Mouse (Mus musculus): ENCODE measurements at regions not wholly inside any gene's neighbourhood (a gene's known extent, or its start where the extent isn't known, plus 50 kb on each side); places are given as distances from the start of the nearest gene placed in this dataset.

DNA sequence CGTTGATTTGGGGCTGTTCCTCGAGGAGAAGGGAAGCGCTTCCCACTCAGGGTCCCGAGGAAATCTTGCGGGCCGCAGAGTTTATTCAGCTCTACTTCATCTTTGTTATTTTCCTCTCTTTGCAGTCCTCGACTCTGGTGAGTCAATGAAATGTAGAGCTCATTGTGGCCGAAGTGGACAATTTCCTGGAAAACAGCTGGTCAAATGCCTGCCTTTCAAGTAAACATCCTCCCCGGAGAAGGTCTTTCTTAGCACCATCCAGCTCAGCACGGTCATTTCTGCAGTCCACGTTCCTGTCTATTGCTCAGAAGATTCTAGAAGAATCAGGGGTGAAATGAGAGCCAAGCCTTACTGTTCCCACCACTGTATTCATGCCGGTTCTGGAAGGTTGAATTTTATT, 133.0 kb downstream of the Bcas1 start:
- no peak for DNase-seq (ENCODE audit: low spot score in 2 of 2)

DNA sequence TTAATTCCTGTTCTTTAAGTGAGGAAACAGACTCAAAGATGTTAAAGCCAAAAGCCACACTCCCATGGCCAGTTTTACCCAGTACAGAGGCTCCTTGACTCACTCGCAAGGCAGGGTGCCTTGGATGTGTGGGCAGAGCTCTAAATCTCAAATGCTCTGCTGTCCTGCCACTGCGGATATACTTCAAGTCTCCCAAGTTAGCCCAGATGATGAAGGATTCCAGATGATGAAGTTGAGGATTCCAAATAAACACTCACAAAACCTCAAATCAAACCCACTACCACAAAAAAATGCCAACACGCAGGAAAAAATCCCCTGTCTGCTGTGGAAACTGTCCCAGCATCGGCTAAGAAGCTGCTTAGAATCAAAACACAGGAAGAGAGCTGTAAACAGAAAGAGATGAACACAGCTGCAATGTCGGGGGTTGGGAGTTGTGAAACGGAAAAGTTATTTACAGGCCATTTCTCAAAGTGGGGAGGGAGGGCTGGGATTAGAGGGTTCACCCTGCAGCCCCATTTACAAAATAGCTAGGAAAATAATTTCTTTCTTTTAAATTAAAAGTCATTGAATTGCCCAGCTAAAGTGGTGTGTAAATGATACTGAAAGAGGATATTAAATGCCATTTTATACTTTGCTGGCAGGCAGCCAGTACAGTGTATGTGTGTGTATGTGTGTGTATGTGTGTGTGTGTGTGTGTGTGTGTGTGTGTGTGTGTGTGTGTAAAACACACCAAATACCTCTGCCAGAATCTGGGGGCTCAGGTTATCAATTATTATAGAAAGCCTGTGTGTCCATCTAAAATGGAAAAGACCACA, 135.6 kb downstream of the Bcas1 start:
- DNase-seq (ENCODE audit: low spot score in 2 of 2): no peak

DNA sequence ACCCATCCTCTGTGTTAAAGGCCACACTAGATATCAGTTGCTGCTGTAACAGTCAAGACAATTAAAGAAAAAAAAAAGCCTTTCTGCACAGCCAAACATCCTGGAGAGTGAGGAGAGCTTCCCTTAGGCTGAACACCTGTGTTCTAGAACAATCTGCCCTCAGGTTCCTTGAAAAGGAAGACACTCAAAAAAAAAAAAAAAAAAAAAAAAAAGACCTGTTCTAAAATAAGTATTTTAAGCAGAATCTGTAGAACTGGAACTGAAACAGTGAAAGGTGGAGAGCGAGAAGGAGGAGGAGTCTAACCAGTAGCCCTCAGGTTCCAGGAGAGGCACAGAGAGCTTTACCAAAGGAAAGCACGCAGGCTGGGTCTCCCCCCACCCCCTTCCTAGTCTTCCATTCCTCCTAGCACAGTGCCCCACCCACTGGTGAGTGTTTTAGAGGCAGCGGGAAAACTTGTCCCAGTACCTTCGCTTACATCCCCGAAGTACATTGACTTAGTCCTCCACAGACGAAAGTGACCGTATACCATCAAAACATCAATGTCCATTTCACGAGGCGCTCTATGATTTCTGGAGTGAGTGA, 138.2 kb downstream of the Bcas1 start:
- DNase-seq (ENCODE audit: low spot score in 2 of 2): no peak

DNA sequence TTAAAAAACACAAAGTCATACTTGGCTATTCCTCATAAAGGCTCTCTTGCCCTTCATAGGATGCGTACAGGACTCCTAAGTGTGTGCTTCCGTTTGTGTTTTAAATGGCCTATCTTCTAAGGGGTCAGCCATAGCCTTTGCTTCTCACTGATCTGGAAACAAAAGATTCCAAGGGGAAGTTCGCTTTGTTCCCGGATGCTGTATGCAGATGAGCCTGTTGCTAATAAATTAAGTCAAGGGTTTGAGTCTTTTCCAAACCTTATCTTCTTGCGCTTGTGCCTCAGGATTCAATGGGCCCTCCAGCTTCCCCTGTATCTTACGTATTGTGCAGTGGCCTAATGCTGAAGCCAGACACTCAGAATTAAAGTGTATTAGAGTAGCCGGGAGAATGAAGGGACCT, 138.9 kb downstream of the Bcas1 start:
- DNase-seq (ENCODE audit: low spot score in 2 of 2): no peak

DNA sequence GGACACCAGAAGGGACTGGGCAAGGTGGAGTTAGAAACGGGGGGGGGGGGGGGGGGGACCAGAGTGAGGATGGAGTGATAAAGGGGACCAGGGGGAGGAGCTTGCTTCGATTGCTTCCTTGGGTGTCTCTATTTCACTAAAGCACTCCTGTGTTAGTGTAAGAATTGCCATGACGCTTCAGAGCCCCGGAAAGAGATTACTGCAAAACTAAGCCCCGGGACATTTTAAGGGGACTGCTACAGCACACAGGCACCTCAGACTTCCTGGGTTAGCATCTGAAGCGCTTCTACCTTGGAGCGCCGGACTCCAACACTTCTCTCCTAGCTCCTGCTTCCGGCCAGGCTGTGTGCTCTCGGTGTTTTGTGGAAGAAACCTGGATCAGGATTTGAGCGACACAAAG, 139.4 kb downstream of the Bcas1 start:
- no peak for DNase-seq (ENCODE audit: low spot score in 2 of 2)

DNA sequence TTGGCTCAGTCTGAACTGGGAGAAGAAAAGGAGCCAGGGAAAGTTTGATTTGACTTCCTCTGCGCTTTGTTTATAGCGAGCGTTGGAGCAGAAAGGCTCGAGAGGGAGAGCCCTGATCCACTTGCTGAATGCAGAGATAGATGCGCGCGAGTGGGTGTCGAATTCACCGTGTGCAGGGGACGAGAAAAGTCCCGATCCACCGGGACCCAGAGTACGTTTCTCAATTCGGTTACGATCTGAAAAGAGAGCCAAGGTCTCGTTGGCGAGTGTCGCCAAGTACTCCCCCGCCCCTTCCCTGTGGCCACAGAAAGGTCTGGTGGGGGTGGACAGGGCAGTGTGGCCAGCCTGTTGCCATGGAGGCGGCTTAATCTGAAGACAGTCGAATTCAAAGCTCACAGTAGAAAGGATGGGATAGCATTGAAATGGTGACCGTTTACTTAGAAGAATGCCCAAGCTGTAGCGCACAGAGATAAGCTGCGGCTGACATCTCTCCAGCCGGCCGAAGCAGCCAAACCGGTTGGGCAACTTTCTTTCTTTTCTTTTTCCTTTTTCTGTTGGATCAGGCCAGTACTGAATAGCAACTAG, 139.5 kb upstream of the Zfp217 start:
- peak; percentile 39 to 65 for DNase-seq (ENCODE audit: low spot score in 2 of 2)

DNA sequence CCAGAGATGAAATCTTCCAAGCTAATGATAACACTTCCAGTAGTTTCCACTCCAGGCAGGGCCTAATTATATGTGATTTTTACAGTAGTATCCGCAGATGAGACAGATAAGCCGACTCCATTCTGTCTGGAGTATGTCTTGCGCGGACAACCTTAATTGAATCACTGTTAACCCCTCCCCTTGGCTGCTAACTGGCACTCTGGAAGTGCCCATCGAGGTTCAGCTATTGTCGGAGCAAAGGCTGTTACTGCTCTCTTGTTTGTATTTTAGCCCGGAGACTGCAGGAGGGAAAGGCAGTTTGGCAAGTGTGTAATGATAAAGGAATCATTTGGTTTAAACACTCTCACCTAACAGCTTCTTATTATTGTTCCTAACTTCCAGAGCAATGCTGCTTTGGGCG, 138.9 kb upstream of the Zfp217 start:
- no peak for DNase-seq (ENCODE audit: low spot score in 2 of 2)

DNA sequence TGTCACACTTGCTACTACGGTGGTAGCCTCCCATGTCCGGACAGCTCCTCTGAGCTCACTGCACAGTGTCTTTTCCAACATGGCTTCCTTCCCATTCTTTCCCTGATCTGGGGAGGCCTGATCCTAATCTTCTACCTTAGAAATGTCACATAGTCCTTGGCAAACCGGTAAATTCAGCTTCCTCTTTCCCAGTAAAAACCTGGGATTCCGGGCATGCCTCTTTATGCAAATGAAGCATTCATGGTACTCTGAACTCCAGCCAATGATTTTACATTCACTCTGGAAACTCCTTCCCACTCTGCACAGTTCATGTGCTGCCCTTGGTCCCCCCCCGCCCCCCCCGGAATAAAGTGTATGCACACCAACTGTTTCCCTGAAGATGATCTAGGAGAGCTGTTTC, 134.6 kb upstream of the Zfp217 start:
- no peak for DNase-seq (ENCODE audit: low spot score in 2 of 2)

DNA sequence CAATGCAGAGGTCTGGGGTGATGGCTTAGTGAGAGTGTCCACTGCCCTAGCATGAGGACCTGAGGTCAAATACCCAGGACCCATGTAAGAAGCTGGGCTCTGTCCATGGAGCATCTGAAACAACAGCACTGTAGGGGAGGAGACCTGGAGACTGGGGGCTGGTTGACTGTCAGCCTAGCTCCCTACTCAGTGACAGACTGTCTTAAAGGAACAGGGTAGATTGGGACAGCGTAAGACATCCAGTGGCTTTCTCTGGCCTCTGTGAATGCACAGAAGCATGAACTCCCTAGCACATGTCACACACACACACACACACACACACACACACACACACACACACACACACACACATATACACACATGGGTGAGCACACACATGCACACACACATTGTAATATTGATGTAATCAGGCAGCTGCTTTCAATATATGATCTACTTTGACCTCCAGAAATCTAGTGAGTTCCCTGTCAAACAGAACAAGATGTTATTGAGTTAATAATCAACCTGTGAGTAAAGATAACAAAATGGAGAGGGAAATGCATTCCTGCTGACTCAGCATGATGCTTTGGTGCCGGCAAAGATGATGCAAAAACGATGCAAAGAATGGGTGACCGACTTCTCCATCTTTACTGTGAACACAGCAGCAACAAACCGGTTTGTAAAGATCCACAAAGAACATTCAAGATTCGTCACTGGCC, 133.6 kb upstream of the Zfp217 start:
- DNase-seq (ENCODE audit: low spot score in 2 of 2): no peak

DNA sequence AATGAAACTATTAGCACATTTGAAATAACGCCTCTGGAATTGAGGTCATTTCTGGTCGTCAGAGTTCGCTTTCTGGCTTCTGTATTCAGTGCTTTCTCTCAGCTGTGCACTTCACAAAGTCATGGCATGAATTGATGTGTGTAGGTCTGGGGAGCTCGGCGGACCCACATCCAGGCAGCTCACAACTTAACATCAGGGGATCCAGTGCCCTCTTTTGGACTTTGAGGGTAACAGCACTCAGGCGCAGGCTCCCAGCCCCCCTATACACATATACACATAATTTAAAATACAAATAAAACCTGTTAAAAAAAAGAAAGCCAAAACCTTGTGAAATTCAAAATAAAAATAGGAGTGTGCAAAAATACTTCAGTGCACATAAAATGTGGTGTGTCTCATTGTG, 132.8 kb upstream of the Zfp217 start:
- DNase-seq (ENCODE audit: low spot score in 2 of 2): no peak

DNA sequence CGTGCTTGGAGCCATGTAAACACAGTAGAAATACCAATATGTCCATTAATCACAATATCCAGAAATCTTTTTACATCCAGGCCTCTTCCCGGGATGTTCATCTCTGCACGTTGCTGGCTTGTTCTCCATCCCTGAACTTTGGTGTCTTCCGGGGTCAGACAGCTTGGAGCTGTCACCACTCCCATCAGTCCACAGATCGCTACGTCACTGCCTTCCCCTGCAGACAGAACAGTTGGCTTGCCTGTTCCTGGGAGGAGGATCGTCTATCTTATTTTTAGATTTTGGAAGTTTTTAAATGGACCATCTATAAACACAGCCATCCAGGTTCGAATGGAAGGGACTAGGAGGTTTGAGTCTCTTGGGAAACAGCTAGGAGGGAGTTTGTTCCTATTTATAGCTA, 130.0 kb upstream of the Zfp217 start:
- no peak for DNase-seq (ENCODE audit: low spot score in 2 of 2)

DNA sequence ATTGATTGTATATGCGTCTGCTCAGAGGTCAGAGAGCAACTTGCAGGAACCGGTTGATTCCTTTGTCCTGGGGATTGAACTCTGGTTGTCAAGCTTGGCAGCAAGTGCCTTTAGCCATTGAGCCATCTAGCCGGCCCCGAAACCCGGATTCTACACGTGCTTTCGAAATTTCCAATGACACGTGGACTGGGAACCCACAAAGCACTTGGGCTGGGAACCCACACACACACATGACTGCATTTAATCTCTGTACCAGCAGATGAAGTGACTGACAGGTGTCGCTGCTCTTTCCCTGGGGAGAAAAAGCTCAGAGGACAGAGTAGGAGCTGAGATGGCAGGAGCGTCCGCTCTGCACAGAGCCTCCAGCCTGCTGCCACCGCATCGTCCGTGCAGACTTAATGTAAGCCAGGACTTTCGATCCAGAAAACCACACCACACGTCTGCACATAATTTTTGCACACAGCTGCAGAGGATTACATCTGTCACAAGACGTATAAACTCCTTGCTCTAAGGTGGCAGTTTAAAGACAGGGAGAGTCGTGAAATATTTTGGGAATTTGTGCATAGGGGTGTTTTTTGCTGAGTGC, 129.4 kb upstream of the Zfp217 start:
- no peak for DNase-seq (ENCODE audit: low spot score in 2 of 2)

DNA sequence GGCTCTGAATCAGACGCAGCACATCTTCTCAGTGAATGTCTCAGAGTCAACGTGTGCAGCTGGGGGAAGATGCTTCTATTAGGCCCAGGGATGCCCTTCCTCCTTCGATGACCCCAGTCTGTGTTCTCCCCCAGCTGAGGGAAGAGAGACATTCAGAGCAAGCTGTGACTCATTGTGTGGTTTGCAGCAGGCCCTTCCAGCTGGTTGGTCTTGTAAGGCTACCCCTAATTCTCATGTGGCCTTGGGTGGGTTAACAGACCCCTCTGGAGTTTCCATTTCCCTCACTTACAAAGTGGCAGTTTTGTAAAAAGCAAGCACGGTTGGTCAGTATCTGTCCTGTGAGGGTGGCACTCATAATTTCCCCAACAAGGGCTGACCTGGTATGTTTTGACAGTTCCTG, 127.8 kb upstream of the Zfp217 start:
- no peak for DNase-seq (ENCODE audit: low spot score in 2 of 2)

DNA sequence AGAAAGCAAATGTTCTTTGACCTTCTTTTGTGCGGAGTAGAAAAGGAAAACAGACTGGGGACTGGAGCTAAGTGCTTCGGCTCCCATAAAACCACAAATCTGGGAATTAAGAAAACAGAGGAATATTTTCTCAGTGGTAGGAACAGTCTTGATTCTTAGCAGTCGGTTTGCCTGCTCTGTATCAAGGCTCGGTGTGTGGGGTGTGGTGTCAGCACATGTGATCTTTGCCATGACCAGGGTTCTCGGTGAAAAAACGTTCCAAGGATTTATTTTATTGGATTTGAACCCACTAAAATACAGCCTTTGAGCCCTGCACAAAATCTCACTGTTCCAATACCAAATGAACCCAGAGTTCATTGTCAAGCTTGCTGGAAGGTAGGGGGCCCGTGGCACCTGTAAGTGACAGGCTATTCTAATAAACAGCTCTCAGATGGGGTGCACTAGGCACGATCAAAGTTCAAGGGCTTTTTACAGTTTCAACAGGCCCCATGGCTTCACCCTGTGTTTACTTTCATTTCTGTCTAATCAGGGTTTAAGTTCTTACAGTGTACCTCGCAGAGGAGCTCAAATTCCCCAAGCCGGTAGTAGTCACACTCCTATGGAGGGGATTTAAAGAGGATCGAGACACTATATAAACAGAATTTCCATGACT, 122.1 kb upstream of the Zfp217 start:
- no peak for DNase-seq (ENCODE audit: low spot score in 2 of 2)

DNA sequence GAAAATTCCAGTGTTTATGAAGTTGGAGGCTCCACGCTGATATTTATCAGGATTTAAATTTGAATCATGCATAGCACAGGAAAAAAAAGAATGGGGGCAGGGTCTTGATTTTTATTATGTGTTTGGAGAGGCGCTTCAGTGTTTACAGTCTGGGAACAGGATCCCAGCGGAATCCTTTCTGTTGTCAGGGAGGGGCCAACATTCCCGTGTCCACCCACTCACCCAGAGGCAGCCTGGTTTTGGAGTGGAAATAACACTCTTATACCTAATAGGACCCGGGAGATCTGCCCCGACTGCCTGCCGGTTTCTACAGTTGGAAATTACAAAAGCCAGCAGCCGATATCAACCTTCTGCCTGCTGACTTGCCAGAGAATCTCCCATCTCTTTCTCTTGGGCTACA, 120.2 kb upstream of the Zfp217 start:
- no peak for DNase-seq (ENCODE audit: low spot score in 2 of 2)

DNA sequence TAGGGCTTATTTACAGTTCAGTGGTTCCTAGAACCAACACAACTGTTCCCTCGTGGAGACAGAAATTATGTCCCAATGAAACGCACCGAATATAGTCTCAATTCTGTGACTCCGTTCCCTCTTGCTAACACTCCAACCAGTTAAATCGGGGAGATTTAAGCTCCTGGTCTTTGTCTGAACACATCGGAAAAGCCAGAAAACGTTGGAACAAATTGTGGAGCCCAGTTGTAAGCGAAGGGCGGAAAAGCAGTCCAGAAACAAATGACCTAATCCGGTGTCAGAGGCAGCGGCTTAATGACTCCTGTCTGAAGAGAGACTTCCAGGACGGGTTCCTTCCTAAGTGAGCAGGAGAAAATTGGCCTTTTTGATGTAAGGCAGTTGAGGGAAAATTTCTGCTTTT, 119.2 kb upstream of the Zfp217 start:
- DNase-seq (ENCODE audit: low spot score in 2 of 2): no peak

DNA sequence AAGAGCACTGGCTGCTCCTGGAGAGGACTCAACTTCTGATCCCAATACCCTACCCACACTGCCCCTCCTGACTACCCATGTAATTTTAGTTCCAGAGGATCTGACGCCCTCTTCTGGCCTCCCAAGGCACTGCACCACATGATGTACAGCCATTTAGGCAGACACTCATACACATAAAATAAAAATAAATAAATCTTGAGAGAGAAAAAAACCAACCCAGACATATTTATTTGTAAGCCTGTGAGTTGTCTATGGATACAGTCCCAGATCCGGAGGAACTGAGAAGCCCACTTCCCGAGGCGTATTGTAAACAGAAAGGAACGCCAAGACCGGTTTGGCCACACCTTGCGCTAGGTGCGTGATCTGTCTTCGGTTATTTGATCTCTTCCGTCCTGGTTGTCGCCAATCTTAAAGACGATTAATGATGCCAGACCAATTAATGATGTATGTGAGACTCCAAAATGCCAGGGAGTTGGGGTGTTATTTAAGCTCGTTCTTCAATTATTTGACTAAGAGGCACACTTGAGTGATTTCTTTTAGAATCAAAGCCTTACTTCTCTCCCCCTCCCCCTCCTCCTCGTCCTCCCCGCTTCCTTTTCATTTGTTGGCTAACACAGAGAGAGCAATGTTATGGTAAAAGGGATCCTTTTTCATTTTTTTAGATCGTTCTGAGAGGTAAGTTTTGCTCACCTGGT, 118.7 kb upstream of the Zfp217 start:
- no peak for DNase-seq (ENCODE audit: low spot score in 2 of 2)

DNA sequence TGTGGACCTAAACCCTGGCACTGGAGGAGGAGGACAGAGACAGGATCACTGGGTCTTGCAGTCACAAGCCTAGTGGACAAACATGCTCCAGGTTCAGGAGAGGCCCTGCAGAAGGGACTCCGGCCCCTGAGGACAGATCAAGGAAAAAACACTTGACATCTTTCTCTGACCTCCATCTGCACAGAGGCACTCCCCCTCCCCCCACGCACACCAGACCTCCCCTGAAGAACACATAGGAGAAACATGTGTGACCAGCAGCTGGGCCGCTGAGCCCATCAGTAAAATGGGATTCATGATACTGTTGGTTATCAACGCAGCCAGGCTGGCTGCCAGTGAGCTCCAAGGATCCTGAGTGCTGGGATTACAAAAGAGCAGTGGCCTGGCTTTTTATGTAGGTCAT, 115.7 kb upstream of the Zfp217 start:
- DNase-seq (ENCODE audit: low spot score in 2 of 2): no peak

DNA sequence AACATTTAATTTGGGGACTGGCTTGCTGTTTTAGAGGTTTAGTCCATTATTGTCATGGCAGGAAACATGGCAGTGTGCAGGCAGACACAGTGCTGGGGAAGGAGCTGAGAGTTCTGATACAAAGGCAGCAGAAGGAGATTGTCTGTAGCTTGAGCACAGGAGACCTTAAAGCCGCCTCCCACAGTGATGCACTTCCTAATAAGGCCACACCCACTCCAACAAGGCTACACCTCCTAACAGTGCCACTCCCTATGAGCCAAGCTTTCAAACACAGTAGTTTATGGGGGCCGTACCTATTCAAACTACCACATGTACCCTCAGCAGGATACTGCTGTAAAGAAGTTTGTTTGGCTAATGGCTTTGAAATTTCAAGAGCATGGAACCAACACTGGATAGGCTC, 113.3 kb upstream of the Zfp217 start:
- no peak for DNase-seq (ENCODE audit: low spot score in 2 of 2)

DNA sequence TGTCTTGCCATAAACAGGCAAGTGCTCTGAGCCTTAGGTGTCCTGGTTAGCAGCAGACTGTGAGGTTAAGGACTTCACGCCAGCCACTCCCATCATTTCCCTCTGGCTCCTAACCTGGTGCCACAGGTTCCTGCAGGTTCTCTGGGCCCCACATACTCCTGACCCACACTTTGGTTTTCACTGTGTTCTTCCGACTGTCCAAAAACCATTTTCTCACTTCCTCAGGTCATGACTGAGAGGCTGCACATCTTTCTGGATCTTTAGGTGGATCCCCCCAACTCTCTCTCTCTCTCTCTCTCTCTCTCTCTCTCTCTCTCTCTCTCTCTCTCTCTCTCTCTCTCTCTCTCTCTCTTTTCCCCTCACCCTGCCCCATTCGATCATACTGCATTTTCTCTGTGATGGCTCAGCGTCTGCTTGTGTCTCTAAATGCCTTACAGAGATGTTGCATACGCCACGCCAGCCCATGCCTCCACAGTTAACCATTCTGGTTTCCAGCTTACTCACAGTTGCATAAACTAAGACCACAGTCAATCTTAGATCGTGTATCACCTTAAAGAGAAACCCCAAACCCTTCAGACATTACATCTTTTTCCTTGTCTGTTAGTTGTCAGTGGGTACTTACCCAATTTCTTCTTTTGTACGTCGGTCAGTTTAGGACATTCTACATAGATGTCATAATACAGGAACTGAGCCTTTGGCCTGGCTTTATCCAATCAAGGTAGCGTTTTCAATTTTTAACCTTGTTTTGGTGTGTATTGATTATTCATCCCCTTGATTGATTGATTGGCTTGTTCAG, 112.0 kb upstream of the Zfp217 start:
- DNase-seq (ENCODE audit: low spot score in 2 of 2): no peak
